Mouse (Mus musculus) telencephalon, adult 2 months (tissue): ENCODE measurements around the gene Palm2.

Experiments
- DNase-seq: peaks from one replicate; pipeline ENCODE4 v3.0.0-alpha.2; 2011; ENCODE audit warnings: low read depth, low spot score

The Palm2 gene

DNA sequence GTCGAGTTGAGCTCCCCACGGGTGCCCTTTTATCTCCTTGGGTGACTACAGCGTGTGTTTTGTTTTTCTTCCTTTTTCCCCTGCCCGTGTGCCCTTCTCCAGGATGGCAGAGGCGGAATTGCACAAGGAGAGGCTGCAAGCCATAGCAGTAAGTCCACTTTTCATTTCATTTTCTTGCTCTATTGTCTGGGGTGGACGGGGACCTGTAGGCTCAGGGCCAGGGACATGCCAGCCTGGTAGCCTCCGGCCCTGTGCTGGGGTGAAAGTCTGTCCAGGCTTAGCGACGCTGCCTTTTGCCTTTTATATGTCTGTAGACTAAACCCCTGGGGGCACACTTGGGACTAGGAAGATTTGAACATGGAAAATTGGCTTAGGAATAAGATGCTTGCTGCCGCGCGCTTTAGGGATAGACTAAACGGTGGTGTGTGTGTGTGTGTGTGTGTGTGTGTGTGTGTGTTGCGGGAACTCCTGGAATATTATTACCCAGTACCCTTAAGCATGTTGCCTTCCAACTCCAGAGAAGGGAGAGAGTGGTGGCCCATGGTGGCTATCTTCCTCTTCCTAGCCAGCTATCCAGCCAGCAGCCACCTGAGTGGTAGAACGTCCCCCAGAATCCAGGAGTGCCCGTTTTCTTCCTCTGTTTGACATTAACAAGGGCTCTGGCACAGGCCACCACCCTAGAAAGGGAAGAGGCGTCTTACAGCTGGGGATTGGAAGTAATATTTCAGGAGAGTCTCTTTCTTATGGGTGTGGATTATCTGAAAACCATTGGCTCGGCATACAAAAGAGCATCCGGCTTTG is 134.4 kb downstream of the Palm2 start:
- DNase-seq, result no peak

- DNase-seq, result no peak
These were observed 135.0 kb downstream of the Palm2 start for GRCm38 (mm10) chr4:57569069-57569355.

DNA sequence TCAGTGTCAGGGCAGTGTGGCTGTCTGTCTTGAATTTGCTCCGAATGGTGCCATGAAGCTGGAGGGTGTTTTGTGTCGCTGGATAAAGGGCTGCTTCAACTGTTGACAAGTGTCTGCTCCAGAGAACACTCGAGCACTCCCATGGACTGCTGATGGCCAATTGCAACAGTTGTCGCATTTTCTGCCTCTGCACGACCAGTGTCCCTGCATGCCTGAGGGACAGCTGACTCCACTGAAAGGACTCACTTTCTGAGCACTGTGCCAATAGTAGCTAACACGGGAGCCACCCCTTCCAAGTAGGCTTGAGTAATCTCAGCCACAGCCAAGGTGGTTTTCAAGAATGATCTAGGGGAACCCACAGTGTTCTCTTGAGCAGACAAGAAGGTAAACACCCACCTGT is 135.7 kb downstream of the Palm2 start:
- no peak for DNase-seq

- no peak for DNase-seq
These were observed 136.2 kb downstream of the Palm2 start for GRCm38 (mm10) chr4:57570229-57570628.

DNA sequence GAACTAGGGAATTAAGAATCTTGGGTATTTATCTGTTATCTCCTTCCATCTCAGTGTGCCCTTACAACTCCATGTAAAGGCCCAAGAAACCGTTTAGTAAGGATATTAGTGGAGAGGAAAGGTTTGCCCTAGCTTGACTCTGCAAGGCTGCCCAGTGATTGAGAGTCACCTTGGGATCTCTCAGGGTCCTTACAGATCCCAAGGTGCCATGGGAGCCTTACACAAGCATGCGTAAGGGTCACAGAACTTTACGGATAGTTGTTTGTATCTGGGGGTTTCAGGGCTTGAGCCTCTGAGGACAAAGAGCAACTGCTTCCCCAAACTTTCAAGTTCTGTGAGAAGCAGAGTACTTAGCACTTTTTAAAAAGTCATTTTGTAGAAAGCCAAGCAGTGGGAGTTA is 140.1 kb downstream of the Palm2 start:
- DNase-seq, result no peak

DNA sequence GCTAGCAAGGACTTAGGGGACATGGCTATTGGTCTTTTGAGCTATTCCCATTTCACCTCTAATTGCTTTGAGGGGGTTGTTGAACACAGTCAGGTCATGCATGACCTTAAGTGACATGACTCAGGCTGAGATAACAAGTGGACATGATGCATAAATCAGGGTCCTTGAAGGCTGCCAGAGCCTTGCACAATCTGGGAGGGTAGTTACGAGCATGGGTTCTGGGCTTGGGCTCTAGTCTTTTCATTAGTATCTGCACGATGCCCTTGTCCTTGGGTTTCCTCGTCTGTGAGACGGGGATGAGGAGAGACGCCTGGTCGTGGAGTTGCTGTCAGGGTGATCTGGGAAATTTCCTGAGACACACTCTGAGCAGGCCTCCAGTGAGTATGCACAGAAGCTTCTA is 140.6 kb downstream of the Palm2 start:
- DNase-seq, result no peak

DNA sequence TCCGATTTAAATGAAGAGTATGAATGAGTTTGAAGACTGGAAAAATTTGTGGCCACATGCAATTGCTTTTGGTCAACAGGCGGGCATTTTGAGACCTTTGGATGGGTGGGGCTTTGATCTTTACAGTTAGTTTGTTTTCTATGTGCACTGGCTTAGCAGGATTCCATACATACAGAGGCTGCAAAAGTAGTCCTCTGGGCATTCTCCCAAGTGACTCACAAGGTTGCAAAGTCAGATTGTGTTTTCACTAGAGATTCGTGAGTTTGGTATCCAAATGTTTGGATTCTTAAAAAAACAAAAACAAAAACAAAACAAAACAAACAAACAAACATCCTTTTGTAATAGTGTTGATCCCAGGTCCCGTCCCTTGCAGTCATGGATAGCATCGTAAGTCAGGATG is 141.6 kb downstream of the Palm2 start:
- no peak for DNase-seq

DNA sequence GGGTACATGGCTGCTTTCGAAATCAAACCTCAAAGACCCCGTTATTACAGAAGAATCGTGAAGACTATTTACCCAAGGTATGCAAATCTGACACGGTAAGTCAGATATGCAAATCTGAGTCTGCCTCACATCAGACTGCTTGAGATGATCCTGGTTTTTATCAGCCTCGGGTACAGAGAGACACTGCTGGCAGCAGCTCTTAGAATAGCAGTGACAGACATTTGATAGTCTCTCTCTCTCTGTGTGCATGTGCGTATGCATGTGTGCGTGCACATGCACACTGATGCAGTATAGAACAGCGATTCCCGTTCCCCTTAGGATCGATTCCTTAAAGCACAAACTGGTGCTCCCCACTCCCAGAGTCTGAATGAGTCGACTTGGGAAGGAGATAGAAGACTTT is 142.0 kb downstream of the Palm2 start:
- DNase-seq, result no peak

DNA sequence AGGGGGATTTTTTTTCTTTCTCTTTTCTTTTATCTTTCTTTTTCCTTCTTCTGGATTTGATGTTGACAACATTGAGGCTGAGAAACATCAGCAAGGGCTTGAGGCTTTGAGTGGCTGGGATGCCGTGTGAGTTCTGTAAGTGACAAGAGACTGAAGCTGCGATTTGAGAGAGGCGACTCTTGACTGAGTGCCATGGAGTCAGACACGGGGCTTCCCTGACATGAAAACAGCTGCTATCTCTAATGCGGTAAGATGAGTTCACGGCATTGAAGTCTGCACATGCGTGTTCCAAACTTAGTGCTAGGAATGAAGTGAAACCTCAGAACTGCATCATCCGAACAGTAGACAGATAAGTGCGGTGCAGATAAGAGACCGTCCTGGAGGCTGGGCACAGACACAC is 145.6 kb downstream of the Palm2 start:
- DNase-seq, result no peak

DNA sequence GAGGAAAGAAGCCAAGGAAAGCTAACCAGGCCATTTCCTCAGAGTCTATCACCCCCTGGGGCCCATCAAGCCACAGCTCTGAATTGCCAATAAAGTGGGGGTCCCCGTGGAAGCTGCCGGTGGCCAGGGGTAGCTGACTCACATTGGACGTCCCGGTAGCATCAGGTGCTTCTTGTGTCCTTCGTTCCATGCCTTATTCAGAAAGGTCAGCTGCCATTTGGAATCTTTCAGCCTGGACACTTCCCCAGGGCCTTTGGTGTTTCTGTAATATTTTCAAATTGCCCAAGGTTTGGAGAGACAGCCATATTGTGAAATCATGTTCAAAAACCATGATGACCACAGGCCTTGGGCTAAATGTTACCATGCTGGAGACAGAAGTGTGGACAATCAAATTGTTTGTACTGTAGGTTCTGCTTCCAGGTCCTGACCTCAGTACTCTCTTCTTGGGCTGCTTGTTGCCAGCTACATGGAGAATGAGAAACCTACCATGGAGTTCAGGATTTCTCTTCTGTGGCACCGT is 151.3 kb downstream of the Palm2 start:
- DNase-seq, result no peak

GRCm38 (mm10) chr4:57586933-57587658 is 153.0 kb downstream of the Palm2 start:
- no peak for DNase-seq

GRCm38 (mm10) chr4:57588356-57588755 is 154.3 kb downstream of the Palm2 start:
- DNase-seq, result no peak

GRCm38 (mm10) chr4:57592751-57593150 is 158.7 kb downstream of the Palm2 start:
- DNase-seq, result no peak

- DNase-seq, result no peak
These were observed 165.9 kb downstream of the Palm2 start for GRCm38 (mm10) chr4:57599946-57600345.

DNA sequence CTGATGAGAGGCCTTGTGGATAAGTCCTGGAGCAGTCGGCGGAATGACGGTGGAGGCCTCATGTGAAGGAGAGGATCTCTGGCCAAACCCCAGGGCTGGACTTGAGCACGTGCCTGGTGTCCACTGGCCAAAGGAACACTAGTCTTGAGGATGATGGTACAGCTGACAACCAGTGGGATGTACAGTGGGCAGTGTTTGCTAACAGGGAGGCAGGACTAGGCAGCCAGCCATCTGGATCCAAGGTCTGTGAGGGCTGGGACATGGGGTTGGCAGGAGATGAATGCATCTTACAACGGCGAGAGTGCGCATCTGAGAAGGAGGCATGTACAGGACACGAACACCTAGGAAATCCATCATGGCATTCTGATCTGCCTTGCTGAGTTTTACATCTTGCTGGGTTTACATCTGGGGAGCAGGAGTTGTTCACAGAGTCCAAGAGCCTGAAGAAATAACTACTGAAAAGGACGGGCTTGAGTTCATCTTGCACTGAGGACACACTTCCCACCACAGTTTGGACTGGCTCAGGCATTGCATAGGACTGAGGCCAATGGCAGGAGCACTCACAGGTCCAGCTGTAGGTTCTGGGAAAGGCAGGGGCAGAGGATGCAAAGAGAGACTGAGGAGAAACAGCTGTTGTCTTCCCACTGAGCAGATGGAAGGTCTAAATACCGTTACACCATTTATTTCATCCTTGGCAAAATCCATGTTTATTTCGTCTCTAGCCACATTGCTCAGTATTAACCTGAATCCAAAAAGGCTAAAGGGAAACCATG is 166.8 kb downstream of the Palm2 start:
- no peak for DNase-seq

- no peak for DNase-seq
These were observed 167.4 kb downstream of the Palm2 start for GRCm38 (mm10) chr4:57601458-57601835.

GRCm38 (mm10) chr4:57601903-57602617 is 168.0 kb downstream of the Palm2 start:
- no peak for DNase-seq

DNA sequence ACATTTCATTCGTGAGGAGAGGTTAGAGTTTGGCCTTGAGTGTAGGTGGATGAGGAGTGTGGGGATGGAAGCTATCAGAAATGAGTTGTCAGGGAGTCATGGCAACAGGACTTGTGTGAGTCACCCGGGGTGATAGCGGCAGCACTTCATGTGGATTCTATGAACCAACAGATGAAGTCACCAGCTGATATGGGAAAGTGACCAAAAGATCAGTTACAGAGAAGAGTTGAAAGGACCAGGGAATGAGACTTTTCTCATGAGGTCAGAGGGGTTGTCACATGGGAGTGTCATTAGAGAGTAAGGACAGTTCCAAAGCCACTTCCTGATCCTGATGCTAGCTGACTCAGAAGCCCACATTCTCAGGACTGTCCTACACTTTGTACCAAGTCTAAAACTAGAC is 172.2 kb downstream of the Palm2 start:
- no peak for DNase-seq

- peak; percentile 86 for DNase-seq
These were observed 173.3 kb downstream of the Palm2 start for GRCm38 (mm10) chr4:57607247-57607942.

DNA sequence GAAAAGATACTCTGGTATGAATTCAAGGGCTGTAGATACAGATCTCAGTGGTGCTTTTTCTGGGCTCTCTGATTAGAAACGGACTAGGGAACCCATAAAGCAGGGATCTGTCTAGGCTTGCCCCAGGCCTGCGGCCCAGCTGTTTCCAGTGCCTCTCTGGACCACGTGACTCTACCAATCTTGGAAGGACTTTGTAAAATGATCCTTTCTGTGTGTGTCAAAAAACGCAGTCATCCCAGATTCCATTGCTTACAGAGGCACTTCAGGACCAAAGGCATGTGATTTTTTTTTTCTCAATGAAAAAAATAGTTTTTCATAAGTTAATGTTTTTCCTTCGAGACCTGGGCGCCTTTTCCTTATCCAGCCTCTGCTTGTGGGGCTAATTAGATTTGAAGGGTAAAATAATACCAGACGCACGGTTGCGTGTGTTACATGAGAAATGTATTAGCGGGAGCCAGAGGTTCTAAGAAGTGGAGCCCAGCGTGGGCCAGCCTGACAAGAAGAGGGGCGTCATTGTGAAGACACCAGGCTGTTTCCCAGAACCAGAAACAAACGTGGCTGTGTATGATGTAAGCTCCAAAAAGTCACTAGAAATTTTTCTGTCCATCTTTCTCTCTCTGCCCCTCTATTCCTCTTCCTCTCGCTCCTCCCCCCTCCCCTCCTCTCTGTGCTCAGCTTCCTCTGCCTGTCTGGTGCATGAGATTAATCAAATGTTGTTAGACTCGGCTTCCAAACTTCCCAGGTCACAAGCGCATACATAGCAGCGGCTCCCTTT is 177.4 kb downstream of the Palm2 start:
- no peak for DNase-seq
